Mouse (Mus musculus) right cerebral cortex, adult 18-20 months (tissue): ENCODE results near the gene Rcn1.

Experiments used
- DNase-seq: peaks from one replicate; pipeline ENCODE4 v3.0.0; 2022; ENCODE audit warnings: mixed read lengths

Gene Rcn1

GRCm38 (mm10) chr2:105399085-105399891 lies at the start of gene Rcn1:
Gene Rcn1 (minus strand): TSS chr2:105399319.
- DNase-seq = peak; percentile 33

GRCm38 (mm10) chr2:105444072-105444471 lies 45.0 kb upstream of the Rcn1 start:
- no peak for DNase-seq

- DNase-seq = no peak
Observed at GRCm38 (mm10) chr2:105439022-105439421, 39.9 kb upstream of the Rcn1 start.

- no peak for DNase-seq
Observed at GRCm38 (mm10) chr2:105438525-105438924, 39.4 kb upstream of the Rcn1 start.

- no peak for DNase-seq
Observed at GRCm38 (mm10) chr2:105432927-105433326, 33.8 kb upstream of the Rcn1 start.

- DNase-seq = no peak
Observed at GRCm38 (mm10) chr2:105430373-105430772, 31.3 kb upstream of the Rcn1 start.

- no peak for DNase-seq
Observed at GRCm38 (mm10) chr2:105429899-105430298, 30.8 kb upstream of the Rcn1 start.

- DNase-seq = no peak
Observed at GRCm38 (mm10) chr2:105428467-105428866, 29.3 kb upstream of the Rcn1 start.

GRCm38 (mm10) chr2:105428029-105428428 lies 28.9 kb upstream of the Rcn1 start:
- DNase-seq = peak; percentile 65

GRCm38 (mm10) chr2:105427447-105427846 lies 28.3 kb upstream of the Rcn1 start:
- no peak for DNase-seq

GRCm38 (mm10) chr2:105418629-105419227 lies 19.6 kb upstream of the Rcn1 start:
- DNase-seq = no peak

- DNase-seq = no peak
Observed at GRCm38 (mm10) chr2:105417663-105418062, 18.5 kb upstream of the Rcn1 start.

GRCm38 (mm10) chr2:105416660-105417348 lies 17.7 kb upstream of the Rcn1 start:
- DNase-seq = peak; percentile 35

GRCm38 (mm10) chr2:105416046-105416659 lies 17.0 kb upstream of the Rcn1 start:
- DNase-seq = peak; percentile 36

GRCm38 (mm10) chr2:105414309-105414708 lies 15.2 kb upstream of the Rcn1 start:
- no peak for DNase-seq

GRCm38 (mm10) chr2:105409253-105409652 lies 10.1 kb upstream of the Rcn1 start:
- no peak for DNase-seq

- DNase-seq = no peak
Observed at GRCm38 (mm10) chr2:105408511-105408910, 9.4 kb upstream of the Rcn1 start.

GRCm38 (mm10) chr2:105402180-105402579 lies 3.1 kb upstream of the Rcn1 start:
- no peak for DNase-seq

- no peak for DNase-seq
Observed at GRCm38 (mm10) chr2:105400558-105400957, 1.4 kb upstream of the Rcn1 start.

- no peak for DNase-seq
Observed at GRCm38 (mm10) chr2:105398636-105399084, 459 bp downstream of the Rcn1 start.

- no peak for DNase-seq
Observed at GRCm38 (mm10) chr2:105397446-105398211, 1.5 kb downstream of the Rcn1 start.

GRCm38 (mm10) chr2:105396066-105396465 lies 3.1 kb downstream of the Rcn1 start:
- DNase-seq = no peak
